Mouse (Mus musculus) C2C12 (cell line): ENCODE measurements around the gene Galr3.

Experiments
- CEBPB ChIP-seq: IDR thresholded peaks from one replicate; pipeline ENCODE4 v1.6.1; 2011; ENCODE audit warnings: low read depth, mild to moderate bottlenecking, control low read depth, moderate library complexity
- CTCF ChIP-seq: IDR thresholded peaks from one replicate; pipeline ENCODE4 v1.5.1; 2011; ENCODE audit not compliant: control insufficient read depth, insufficient read depth, insufficient read length
- MAX ChIP-seq: IDR thresholded peaks from one replicate; pipeline ENCODE4 v1.6.1; 2011; ENCODE audit warnings: mild to moderate bottlenecking, control low read depth
- MYOD1 ChIP-seq: IDR thresholded peaks from one replicate; pipeline ENCODE4 v1.6.1; 2011; ENCODE audit warnings: low read depth; ENCODE audit not compliant: control insufficient read depth, insufficient read length
- MYOG ChIP-seq: IDR thresholded peaks from one replicate; pipeline ENCODE4 v1.6.1; 2011; ENCODE audit not compliant: control insufficient read depth, insufficient read length; ENCODE audit errors: extremely low read depth
- USF1 ChIP-seq: IDR thresholded peaks from one replicate; pipeline ENCODE4 v1.6.1; 2011; ENCODE audit warnings: low read depth, mild to moderate bottlenecking, control low read depth, moderate library complexity

DNA sequence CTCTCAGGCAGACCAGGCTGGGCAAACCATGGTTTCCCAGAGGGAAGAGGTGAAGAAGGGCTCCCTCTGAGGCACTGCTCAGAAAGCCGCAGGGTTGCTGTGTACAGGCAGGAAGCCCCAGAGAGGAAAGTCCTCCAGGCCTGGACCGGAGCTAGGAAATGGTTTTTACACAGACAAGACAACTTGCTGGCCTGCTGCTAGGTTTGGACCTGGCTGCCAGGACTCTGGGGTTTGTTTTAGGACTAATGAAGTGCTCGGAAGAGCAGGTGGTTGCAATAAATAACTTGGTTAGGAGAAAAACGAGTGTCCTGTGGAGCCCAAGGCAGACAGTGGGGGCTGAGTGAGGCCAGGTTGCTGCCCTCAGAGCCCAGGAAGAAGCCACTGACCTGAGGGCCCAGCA lies 6.5 kb downstream of the Galr3 start:
- TF ChIP-seq CTCF (no peak), USF1 (no peak), MYOD1 (no peak), MYOG (no peak), CEBPB (no peak), MAX (no peak)
